Mouse (Mus musculus): ENCODE data around the gene Scarb2. TPM values are rescaled to one million over a fixed set of nuclear protein-coding genes. Genes with fewer than 3 reads are reported as not detected.

The Scarb2 gene
- total RNA-seq, 2 experiments from 2014 or later, result 88.9 to 89.8 TPM

DNA sequence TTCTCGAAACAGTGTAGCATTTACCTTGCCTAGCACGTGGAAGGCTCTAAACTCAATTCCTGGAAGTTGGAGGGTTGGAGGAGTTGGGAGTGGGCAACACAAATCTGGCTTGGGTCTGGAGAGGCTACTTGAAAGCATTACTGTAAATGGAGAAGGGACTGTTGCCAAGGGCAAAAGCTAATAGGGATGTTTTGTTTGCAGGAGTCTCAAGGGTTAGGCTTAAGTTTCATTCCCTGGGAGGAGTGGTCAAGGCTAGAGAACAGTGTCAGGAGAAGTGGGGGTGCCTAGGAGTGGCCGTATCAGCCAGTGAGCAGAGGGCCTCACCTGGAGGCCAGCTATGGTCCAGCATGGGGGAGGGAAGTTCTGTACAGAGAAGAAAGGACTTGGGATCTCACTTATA is 18.2 kb downstream of the Scarb2 start:
- Histone ChIP-seq H3K27ac (peak overlapping the region; percentile 61; the same call in 1 of the 2 replicates), H3K4me3 (no peak overlapping the region)
- TF ChIP-seq CTCF (conservative IDR thresholded peaks at IDR 0.05), result no peak
- no peak for DNase-seq (ENCODE audit: low spot score in 2 of 2)

DNA sequence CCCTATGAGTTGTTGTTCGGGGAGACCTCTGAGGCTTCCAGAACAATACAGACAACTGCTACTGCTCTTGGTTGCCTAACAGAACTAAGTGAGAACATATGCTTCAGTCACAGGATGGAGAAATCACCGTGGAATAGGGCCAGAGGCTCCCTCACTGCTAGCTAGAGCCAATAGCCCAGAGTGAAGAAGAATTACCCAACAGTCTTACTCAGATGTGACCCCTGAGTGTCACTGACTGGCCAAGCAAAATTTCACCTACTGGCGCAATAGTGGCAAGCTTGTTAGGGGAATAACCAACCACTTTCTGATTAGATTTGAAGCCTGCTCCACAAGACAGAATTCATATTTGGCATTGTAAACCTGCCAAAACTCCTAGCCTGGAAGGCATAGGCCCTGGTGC is 19.9 kb downstream of the Scarb2 start:
- Histone ChIP-seq H3K4me3 (no peak overlapping the region), H3K27ac (no peak overlapping the region)
- DNase-seq (ENCODE audit: low spot score in 2 of 2), result no peak
- TF ChIP-seq CTCF (conservative IDR thresholded peaks at IDR 0.05), result no peak

DNA sequence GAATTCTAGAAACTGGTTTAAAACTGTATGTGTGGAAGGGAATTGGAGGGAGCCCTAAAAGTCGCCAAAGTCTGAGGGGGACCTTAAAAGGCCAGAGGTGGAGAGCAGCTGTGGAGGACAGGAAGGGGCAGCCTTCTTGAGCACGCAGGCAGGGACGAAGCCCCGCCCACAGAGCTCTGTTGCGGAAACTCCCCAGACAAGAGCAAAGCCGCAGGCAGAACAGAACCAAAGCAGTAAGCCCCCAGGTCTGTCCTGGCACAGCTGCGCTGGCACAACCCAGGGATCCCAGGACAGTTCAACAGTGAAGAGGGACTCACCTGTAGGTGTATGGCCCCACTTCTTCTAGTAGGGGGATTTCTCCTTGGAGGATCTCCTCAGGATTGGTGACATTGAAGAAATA is 21.8 kb downstream of the Scarb2 start:
- H3K27ac ChIP-seq, result no peak overlapping the region
- no peak overlapping the region for H3K4me3 ChIP-seq
- no peak for TF ChIP-seq CTCF (conservative IDR thresholded peaks at IDR 0.05)
- no peak for DNase-seq (ENCODE audit: low spot score in 2 of 2)

DNA sequence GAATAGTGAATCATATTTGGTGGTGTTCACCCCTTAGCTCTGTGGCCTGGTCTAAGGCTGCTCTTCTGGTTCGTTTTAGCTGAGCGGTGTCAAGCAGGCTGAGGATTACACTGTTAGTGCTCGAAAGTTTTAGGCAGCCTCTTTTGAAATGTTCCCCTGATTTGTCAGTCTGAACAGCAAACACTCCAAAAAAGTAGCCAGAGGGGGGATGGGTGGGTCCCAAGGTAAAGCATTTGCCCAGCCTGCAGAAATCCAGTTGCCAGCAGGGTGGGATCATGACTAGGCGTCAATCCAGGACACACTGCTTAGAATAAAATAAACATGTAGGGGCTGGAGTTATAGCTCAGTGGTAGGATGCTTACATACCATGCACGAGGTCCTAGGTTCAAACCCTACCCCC is 33.8 kb downstream of the Scarb2 start:
- no peak overlapping the region for H3K4me3 ChIP-seq
- no peak overlapping the region for H3K27ac ChIP-seq
- TF ChIP-seq CTCF (conservative IDR thresholded peaks at IDR 0.05), result no peak
- DNase-seq (ENCODE audit: low spot score in 2 of 2), result no peak

DNA sequence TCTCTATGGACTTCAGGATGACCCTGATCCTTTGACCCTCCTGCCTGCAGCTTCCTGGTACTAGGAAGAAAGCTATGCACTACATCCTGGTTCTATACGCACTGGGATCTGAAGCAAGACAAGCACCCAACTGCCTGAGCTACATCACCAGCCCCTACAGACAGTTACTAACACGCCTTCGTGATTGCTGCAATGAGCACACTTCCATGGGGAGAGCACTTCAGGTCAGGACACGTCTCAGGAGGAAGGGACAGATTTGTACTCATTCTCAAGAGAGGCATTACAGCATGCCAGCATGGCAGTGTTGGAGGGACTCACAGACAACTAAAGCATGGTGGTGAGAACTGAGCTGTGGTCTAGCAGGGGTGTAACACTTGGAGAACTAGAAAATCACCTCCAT is 35.1 kb downstream of the Scarb2 start:
- no peak overlapping the region for H3K4me3 ChIP-seq
- H3K27ac ChIP-seq, result no peak overlapping the region
- no peak for TF ChIP-seq CTCF (conservative IDR thresholded peaks at IDR 0.05)
- no peak for DNase-seq (ENCODE audit: low spot score in 2 of 2)

DNA sequence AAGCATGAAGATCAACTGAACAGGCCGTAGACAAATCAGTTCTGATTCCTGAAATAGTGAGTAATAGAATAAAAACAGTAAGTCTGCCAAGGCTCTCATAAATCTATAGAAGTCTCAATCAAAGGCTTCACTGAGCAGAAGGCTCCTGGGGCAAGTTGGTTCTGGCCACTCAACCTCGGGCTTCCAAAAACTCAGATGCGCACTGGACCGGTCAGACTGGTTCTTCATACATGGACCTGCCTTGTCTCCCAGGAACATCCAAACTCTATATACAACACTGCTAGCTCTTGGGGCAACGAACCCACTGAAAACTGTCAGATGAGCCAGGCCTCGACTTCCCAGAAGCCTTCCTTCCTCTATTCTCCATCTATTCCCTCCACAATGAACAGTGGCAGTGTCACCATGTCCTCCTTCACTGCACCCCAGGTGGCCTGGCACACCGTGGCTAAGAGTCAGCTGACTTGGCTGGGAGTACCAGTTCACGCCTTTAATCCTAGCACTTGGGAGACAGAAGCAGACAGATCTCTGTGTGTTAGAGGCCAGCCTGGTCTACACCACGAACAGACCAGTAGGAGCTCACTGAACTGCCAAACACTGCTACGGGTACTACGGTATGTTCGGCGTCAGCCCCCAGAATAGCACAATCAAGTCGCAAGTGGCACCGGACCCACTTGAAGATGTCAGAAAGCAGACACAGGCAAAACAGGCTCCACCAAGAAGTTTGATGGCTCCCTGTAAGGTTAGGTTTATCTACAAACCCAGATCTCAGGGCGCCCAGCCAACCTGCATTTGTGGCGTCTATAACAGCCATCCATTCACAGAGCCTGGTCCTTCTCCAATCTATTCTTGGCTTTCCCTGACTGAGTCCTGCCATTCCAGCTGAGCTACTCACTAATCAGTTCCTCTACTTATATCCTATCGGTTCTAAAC is 37.2 kb downstream of the Scarb2 start:
- Histone ChIP-seq H3K27ac (peak overlapping the region; percentile 5; the same call in 1 of the 2 replicates), H3K4me3 (no peak overlapping the region)
- no peak for TF ChIP-seq CTCF (conservative IDR thresholded peaks at IDR 0.05)
- DNase-seq (ENCODE audit: low spot score in 2 of 2), result no peak

DNA sequence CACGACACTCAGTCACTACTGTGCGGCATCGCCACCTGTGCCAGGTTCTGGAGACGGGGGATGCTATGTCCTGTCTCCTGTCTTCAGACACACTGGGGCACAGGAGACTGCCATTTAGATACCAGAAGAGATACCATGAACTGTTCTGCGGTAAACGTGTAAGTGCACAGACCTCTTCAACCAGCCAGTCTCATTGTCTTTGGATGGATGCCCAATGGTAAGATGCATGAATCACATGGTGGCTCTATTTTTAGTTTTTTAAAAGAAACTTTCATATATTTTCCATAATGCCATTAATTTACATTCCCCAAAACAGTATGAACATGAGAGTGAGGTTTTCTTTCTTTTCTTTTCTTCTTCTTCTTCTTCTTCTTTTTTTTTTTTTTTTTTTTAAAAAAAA is 38.4 kb downstream of the Scarb2 start:
- H3K27ac ChIP-seq, result no peak overlapping the region
- no peak overlapping the region for H3K4me3 ChIP-seq
- no peak for TF ChIP-seq CTCF (conservative IDR thresholded peaks at IDR 0.05)
- DNase-seq (ENCODE audit: low spot score in 2 of 2), result no peak

DNA sequence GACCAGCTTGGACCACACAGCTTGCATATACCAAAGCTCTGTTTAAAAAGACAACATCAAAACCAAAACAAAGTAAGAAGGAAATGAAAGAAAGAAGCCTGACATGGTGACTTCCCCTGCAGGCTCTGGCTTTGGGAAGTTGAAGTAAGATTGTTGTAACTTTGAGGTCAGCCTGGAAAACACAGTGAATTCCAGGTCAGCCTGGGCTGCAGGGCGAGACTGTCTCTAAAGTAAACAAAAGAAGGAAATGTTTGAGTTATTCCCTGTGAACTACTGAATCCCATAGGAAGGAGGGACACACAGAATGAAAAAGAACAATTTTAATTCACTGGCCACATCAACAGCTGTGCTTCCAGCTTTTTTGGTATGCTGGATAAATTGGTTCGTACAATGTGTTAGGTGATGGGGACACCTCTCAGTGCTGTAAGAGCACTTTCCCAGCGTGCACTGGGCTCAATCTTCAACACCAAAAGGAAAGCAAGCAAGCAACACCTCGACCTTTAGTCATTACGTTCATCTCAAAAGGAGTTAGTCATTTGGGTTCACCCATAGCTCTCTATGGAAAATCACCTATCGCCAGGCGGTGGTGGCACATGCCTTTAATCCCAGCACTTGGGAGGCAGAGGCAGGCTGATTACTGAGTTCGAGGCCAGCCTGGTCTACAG is 39.4 kb downstream of the Scarb2 start:
- no peak for DNase-seq (ENCODE audit: low spot score in 2 of 2)
- H3K27ac ChIP-seq, result no peak overlapping the region
- no peak overlapping the region for H3K4me3 ChIP-seq
- no peak for TF ChIP-seq CTCF (conservative IDR thresholded peaks at IDR 0.05)

DNA sequence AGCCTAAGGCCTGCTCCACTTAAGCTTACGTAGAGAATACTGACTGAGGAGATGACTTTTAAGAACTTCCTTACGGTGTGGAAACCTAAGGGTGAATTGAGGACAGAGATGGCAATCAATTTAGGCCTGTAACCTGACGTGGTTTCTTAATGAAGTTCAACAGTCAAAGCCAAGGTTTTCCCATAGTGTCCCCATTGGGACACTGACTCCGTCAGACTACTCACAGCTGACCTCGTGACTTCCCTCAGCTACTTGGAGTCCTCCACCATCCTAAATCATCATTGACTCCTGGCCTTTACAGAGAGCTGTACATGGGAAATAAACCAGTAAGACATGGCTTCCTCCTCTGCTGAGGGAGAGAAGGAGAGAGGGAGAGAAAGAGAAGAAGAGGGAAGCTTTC is 41.1 kb downstream of the Scarb2 start:
- no peak overlapping the region for H3K4me3 ChIP-seq
- no peak for DNase-seq (ENCODE audit: low spot score in 2 of 2)
- H3K27ac ChIP-seq, result no peak overlapping the region
- no peak for TF ChIP-seq CTCF (conservative IDR thresholded peaks at IDR 0.05)

DNA sequence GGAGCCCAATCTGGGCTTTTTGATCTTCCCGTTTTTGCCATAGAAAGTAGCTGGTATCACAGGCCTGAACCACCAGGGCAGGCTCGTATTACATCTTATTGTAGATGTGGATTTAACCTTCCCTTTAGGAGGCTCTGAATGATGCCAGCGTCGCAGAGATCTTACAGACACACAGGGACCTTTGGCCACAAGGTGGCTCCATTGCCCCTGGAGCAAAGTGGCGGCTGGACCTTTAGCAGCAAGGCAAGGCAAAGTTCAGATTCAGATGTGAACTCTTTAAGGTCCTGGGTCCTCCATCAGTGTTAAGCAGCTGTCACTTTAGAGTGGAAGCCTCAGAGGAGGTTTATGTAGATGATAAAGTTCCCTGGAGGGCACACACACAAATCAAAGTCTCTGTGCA is 45.3 kb downstream of the Scarb2 start:
- Histone ChIP-seq H3K4me3 (no peak overlapping the region), H3K27ac (no peak overlapping the region)
- peak; percentile 89 for TF ChIP-seq CTCF (conservative IDR thresholded peaks at IDR 0.05)
- peak; percentile 24 to 63 for DNase-seq (ENCODE audit: low spot score in 2 of 2)

DNA sequence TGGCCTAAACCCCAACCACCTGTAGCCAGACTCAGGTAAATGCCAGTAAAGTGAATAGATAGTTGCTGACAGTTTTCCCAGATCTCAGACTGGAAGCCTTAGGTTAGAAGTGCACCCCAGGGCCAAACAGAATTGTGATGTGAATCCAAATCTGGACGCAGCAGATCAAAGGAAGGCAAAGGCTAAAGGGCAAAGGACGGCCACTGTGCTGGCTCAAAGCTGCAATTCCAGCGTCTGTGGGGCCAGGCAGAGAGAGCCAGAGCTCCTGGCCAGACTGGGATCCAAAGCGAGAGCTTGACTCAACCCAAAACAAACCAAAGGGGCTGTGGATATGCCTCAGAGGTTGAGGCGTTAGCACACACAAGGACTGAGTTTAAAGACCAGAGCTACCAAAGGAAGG is 47.9 kb downstream of the Scarb2 start:
- DNase-seq (ENCODE audit: low spot score in 2 of 2), result no peak
- no peak overlapping the region for H3K27ac ChIP-seq
- H3K4me3 ChIP-seq, result no peak overlapping the region
- TF ChIP-seq CTCF (conservative IDR thresholded peaks at IDR 0.05), result no peak

DNA sequence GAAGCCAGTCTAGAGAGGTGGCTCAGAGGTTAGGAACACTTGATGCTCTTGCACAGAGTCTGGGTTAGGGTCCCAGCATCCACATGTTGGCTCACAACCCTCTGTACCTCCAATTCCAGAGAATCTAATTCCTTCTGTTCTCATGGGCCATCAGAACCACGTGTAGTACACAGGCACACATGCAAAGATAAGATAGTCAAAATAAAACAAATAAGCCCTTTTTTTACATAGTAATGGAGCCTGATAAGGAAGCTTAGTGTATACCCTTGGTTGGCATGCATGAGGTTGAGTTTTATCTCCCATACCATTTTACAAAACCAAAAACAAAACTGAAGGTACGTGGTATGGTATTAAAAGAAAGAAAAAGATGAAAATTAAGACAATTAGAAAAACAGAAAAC is 49.2 kb downstream of the Scarb2 start:
- Histone ChIP-seq H3K4me3 (no peak overlapping the region), H3K27ac (no peak overlapping the region)
- no peak for TF ChIP-seq CTCF (conservative IDR thresholded peaks at IDR 0.05)
- DNase-seq (ENCODE audit: low spot score in 2 of 2), result no peak

DNA sequence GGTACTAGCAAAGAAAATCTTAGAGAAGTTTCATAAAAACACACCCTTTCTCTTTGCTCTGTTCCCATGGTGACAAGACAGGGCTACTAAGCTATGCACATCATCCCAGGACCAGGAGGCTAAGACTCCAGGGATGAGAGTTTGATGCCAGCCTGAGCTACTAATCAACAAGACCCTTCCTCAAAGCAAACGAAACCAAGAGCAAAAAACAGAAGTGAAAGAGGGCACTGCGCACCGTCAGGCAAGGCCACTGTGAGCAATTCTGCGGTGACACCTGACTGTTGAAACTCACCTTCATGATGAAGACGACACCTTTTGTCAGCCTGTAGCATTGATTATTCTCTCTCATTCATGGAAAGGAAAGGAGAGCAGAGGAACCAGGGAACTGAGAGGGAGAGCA is 53.8 kb downstream of the Scarb2 start:
- DNase-seq (ENCODE audit: low spot score in 2 of 2), result no peak
- H3K4me3 ChIP-seq, result no peak overlapping the region
- no peak for TF ChIP-seq CTCF (conservative IDR thresholded peaks at IDR 0.05)

DNA sequence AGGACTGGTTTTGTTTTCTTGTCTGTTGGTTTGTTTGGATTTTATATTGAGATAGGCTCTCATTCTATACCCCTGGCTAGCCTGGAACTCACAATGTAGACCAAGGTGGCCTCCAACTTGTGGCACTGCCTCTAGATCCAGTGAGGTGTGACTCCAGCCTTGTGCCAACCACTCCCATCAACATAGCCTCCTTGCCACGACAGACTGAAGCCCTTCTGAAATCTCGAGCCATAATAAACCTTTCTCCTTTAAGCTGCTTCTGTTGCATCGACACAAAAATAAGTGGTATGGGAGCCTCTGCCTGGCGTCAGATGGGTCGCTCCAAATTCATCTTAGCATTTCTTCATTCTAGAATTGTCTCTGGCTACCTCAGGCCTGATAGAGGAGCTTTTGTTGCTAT is 59.9 kb downstream of the Scarb2 start:
- H3K4me3 ChIP-seq, result no peak overlapping the region
- TF ChIP-seq CTCF (conservative IDR thresholded peaks at IDR 0.05), result no peak
- H3K27ac ChIP-seq, result no peak overlapping the region
- no peak for DNase-seq (ENCODE audit: low spot score in 2 of 2)

More for the DNA sequence above, 53.8 kb downstream of the Scarb2 start:
- no peak overlapping the region for H3K27ac ChIP-seq

Data from layer of hippocampus, adult 2 months (tissue).